Mouse (Mus musculus) heart, embryonic 15.5 days (tissue): ENCODE measurements around the gene Osgin1. TPM values are rescaled to one million over a fixed set of nuclear protein-coding genes. Genes with fewer than 3 reads are reported as not detected.

Experiments used
- ATAC-seq: fragments of 200-750 bp; cut with Nextera tagmentation; replicated peaks from 2 replicates; pipeline ENCODE4 v1.8.0; 2017; ENCODE audit warnings: low read depth, moderate TSS enrichment; ENCODE audit not compliant: insufficient number of reproducible peaks, insufficient read depth, low FRiP score
- H3K27ac ChIP-seq: fragments of 300-500 bp; sonication (generic); 2 replicates; pipeline ENCODE4 v1.5.1; 2015; ENCODE audit warnings: mild to moderate bottlenecking, inconsistent platforms
- H3K27me3 ChIP-seq: fragments of 300-500 bp; sonication (generic); 2 replicates; pipeline ENCODE4 v1.6.1; 2015; ENCODE audit warnings: inconsistent platforms
- H3K36me3 ChIP-seq: fragments of 300-500 bp; sonication (generic); 2 replicates; pipeline ENCODE4 v1.6.1; 2015; ENCODE audit warnings: mild to moderate bottlenecking, inconsistent platforms
- H3K4me1 ChIP-seq: fragments of 300-500 bp; sonication (generic); replicated peaks from 2 replicates; pipeline ENCODE4 v1.6.1; 2015; ENCODE audit warnings: inconsistent platforms
- H3K4me2 ChIP-seq: fragments of 300-500 bp; sonication (generic); 2 replicates; pipeline ENCODE4 v1.6.1; 2015; ENCODE audit warnings: inconsistent platforms, mild to moderate bottlenecking, moderate library complexity
- H3K4me3 ChIP-seq: fragments of 300-500 bp; sonication (generic); 2 replicates; pipeline ENCODE4 v1.5.1; 2015; ENCODE audit warnings: mild to moderate bottlenecking, inconsistent platforms
- H3K9ac ChIP-seq: fragments of 300-500 bp; sonication (generic); 2 replicates; pipeline ENCODE4 v1.6.1; 2015; ENCODE audit warnings: mild to moderate bottlenecking, inconsistent platforms
- H3K9me3 ChIP-seq: fragments of 300-500 bp; sonication (generic); replicated peaks from 2 replicates; pipeline ENCODE4 v1.6.1; 2016; ENCODE audit warnings: inconsistent platforms
- WGBS: fragments of 180-500 bp; shearing (Covaris S2); methylation state at CpG from one replicate; pipeline ENCODE4 v1.1.7; 2015; ENCODE audit warnings: mixed read lengths; 5-methylcytosine and 5-hydroxymethylcytosine counted together
- polyA plus RNA-seq: library from polyadenylated mRNA; unstranded; fragments of >200 nt; fragmentation: Nextera tagmentation; extraction: Ambion mirVana; gene quantifications from 2 replicates; pipeline ENCODE4 v1.2.1, GENCODE M21; 2015

The Osgin1 gene
- 0.67 and 1.4 TPM in 2 replicates for polyA plus RNA-seq

DNA sequence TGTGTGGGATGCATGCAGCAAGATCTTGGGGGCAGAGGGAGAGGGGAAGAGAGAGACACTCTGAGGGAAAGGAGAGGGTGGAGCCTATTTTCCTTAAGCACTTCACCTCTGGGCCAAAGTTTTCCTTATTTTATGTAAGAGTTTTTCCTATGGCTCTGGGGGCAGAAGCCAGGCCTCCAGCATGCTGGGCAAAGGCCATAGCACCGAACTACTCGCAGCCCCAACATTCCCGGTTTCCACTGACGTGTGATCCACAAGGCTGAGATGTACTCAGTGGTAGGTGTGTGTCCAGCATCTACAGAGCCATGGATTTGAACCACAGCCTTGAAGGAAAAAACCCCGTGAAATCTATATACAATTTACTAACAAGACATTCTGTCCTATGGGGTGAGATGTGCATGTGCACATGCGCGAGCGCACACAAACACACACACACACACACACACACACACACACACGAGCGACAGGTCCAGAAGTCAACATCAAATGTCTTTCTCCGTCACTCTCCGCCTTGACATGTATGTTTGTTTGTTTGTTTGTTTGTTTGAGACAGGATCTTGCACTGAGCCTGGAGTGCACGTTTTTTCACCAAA is at the start of gene Osgin1:
Gene Osgin1 (plus strand): TSS at position 543 of the 593 bp plus-strand sequence.
- H3K9me3 ChIP-seq: no peaks in the 10 kb centered on the region
- H3K4me2 ChIP-seq: no peak within 1 kb of the TSS
- H3K36me3 ChIP-seq: no peaks in the 10 kb centered on the region
- H3K9ac ChIP-seq: no peak within 1 kb of the TSS
- H3K4me1 ChIP-seq: peaks cover 19% of the 10 kb centered on the region
- no peak within 1 kb of the TSS for H3K4me3 ChIP-seq
- no peak within 1 kb of the TSS for H3K27ac ChIP-seq
- WGBS: 89% methylated on average over 13 of the region's 13 CpGs
- H3K27me3 ChIP-seq: no peaks in the 10 kb centered on the region; the same call in 1 of the 2 replicates
- no peak for ATAC-seq

DNA sequence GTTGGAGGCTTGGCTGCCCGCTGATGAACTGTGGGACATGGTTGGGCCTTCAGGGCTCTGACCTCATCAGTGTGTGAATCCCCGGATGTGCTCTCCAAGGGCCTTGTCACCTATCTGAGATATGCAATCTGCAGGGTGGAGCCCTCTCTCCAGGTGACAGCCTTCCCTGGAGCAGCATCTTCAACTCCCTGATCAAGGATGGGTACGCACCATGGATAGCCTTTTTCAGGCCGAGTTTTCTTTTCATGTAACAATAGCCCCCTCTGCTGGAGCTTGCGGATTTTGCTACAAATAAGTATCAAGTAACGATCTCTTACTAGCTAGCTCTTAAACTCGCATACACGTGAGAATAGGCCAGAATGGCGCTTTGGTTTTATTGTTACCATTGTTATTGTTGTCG is 49.4 kb upstream of the Osgin1 start:
- no peak overlapping the region for H3K4me3 ChIP-seq
- H3K4me1 ChIP-seq: no peaks in the 10 kb centered on the region
- H3K27ac ChIP-seq: no peak overlapping the region
- no peaks in the 10 kb centered on the region for H3K36me3 ChIP-seq
- H3K9me3 ChIP-seq: no peaks in the 10 kb centered on the region
- no peak overlapping the region for H3K4me2 ChIP-seq
- H3K27me3 ChIP-seq: 0 out of 2 replicates have a peak, but pooled peaks cover 3% of the 10 kb centered on the region
- no peak for ATAC-seq
- 19% methylated on average over 10 of the region's 10 CpGs for WGBS
- H3K9ac ChIP-seq: no peak overlapping the region

DNA sequence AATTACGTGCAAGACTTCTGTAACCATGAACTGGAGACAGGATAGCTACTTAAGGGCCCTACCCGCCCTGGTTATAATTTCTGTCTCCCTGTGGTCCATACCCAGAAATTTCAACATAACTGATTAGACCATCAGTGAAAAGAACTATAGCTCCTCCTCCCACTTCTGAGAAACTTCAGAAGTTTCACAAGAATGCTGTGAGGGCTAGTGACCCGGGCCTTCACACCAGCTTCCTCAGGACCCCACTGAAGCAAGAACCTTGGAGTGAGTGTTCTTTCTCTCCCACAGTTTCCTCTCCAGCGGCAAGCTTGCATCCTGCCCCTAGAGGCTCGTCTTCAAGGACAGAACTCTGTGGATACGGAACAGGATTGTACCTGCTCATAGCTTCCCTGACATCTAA is 48.1 kb upstream of the Osgin1 start:
- WGBS: 67% methylated on average over 6 of the region's 6 CpGs
- Histone ChIP-seq H3K27ac (no peak overlapping the region), H3K9ac (no peak overlapping the region), H3K4me2 (no peak overlapping the region), H3K27me3 (0 out of 2 replicates have a peak, but pooled peaks cover 3% of the 10 kb centered on the region), H3K4me1 (no peaks in the 10 kb centered on the region), H3K4me3 (no peak overlapping the region), H3K36me3 (no peaks in the 10 kb centered on the region), H3K9me3 (no peaks in the 10 kb centered on the region)
- ATAC-seq: no peak

DNA sequence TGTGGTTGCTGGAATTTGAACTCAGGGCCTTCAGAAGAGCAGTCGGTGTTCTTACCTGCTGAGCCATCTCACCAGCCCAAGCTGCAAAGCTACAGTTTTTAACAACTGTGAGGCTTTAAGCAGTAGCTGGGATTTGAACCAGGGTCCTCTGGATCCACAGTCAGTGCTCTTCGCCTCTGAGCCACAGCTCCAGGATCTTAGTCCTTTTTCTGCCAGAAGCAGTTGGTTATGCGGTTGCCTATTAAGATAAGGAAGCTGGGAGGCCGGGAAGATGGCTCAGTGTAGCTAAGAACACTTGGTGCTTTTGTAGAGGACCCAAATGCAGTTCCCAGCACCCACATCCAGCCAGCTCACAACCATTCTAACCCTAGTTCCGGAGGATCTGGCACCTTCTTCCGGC is 46.9 kb upstream of the Osgin1 start:
- H3K4me3 ChIP-seq: no peak overlapping the region
- no peak overlapping the region for H3K9ac ChIP-seq
- H3K4me2 ChIP-seq: no peak overlapping the region
- ATAC-seq: no peak
- H3K27ac ChIP-seq: no peak overlapping the region
- 69% methylated on average over 6 of the region's 6 CpGs for WGBS
- no peaks in the 10 kb centered on the region for H3K9me3 ChIP-seq
- H3K27me3 ChIP-seq: 0 out of 2 replicates have a peak, but pooled peaks cover 3% of the 10 kb centered on the region
- H3K36me3 ChIP-seq: no peaks in the 10 kb centered on the region
- no peaks in the 10 kb centered on the region for H3K4me1 ChIP-seq

DNA sequence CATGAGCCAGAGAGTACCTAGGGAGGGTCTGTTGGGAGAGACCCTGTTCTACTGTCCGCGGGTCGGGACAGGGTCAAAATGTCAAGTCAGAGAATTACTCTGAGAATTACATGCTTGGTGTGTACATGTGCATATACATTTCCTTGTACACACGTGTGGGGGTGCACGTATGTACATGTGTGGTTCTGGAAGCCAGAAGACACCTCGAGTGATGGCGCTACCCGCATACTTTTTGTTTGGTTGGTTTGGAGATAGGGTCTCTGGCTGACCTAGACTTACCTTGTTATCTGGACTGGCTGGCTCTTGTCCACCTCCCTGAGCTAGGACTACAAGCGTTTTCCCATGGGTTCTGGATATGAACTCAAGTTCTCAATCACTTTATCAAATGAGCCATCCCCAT is 39.8 kb upstream of the Osgin1 start:
- H3K27me3 ChIP-seq: no peaks in the 10 kb centered on the region
- H3K4me2 ChIP-seq: peak overlapping the region; percentile 99
- no peaks in the 10 kb centered on the region for H3K36me3 ChIP-seq
- H3K27ac ChIP-seq: peak overlapping the region; percentile 94
- ATAC-seq: 0 out of 2 replicates have a peak, but pooled peaks have one; percentile 1
- no peaks in the 10 kb centered on the region for H3K9me3 ChIP-seq
- peaks cover 19% of the 10 kb centered on the region for H3K4me1 ChIP-seq
- H3K9ac ChIP-seq: peak overlapping the region; percentile 56
- WGBS: 65% methylated on average over 9 of the region's 9 CpGs
- H3K4me3 ChIP-seq: peak overlapping the region; percentile 94

DNA sequence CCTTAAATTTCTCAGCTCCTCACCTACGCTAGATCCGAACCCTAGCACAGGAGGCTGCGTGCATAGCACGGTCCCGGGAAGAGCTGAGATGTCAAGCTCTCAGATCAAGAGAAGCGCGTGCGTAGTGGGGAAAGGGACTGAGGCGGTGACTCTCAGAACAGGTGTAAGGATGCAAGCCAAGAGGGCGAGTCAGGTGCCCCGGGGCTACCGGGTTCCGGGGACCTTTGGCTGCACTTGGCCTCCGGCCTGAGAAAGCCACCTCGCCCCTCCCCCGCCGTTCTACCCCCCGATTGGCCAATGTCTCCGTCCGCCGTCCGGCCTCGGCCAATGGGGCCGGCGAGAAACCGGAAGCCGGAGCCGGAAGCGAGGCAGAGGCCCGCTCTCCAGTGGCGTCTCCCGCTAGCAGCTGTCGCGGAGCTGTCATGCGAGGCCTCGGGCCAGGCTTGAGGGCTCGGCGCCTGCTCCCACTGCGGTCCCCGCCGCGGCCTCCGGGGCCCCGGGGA is 39.3 kb upstream of the Osgin1 start, which contains the start of gene Mlycd:
Gene Mlycd (plus strand): TSS at position 355 of the 503 bp plus-strand sequence.
- no peaks in the 10 kb centered on the region for H3K36me3 ChIP-seq
- no peaks in the 10 kb centered on the region for H3K9me3 ChIP-seq
- peak within 1 kb of the TSS; percentile 94 for H3K27ac ChIP-seq
- WGBS: 1% methylated on average over 44 of the region's 44 CpGs
- peak within 1 kb of the TSS; percentile 94 for H3K4me3 ChIP-seq
- peak within 1 kb of the TSS; percentile 89 for H3K9ac ChIP-seq
- peaks cover 24% of the 10 kb centered on the region for H3K4me1 ChIP-seq
- peak within 1 kb of the TSS; percentile 99 for H3K4me2 ChIP-seq
- H3K27me3 ChIP-seq: no peaks in the 10 kb centered on the region
- ATAC-seq: peak; percentile 93

DNA sequence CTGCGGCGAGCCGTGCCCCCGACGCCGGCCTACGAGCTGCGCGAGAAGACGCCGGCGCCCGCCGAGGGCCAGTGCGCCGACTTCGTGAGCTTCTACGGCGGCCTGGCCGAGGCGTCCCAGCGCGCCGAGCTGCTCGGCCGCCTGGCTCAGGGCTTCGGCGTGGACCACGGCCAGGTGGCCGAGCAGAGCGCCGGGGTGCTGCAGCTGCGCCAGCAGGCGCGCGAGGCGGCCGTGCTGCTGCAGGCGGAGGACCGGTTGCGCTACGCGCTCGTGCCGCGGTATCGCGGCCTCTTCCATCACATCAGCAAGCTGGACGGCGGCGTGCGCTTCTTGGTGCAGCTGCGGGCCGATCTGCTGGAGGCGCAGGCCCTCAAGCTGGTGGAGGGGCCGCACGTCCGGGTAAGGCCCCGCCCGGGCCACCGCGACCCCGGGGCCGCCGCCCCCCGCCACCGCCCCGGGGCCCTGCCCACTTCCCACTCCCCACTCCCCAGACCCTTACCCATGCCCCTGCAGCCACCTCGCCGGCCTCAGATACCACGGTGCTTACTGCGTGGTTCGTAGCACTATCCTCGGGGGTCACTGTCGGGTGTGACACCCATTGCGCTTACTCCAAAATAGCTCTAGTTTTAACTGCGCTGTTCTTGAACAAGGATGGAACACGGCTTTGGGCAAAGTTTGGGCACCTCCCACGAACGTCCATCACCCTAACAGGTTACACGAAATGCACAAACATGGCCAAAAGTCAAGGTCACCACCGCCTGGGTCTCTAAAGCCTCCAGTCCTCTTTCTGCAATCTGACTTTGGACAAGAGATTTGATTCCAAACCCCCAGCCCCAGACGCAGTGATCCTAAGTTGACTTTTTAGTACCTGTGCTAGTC is 38.6 kb upstream of the Osgin1 start:
- peak overlapping the region; percentile 89 for H3K9ac ChIP-seq
- ATAC-seq: peak; percentile 42
- no peaks in the 10 kb centered on the region for H3K9me3 ChIP-seq
- peak overlapping the region; percentile 99 for H3K4me2 ChIP-seq
- peaks cover 28% of the 10 kb centered on the region for H3K4me1 ChIP-seq
- no peaks in the 10 kb centered on the region for H3K36me3 ChIP-seq
- peak overlapping the region; percentile 94 for H3K27ac ChIP-seq
- H3K27me3 ChIP-seq: no peaks in the 10 kb centered on the region
- 4% methylated on average over 69 of the region's 83 CpGs for WGBS
- peak overlapping the region; percentile 94 for H3K4me3 ChIP-seq

DNA sequence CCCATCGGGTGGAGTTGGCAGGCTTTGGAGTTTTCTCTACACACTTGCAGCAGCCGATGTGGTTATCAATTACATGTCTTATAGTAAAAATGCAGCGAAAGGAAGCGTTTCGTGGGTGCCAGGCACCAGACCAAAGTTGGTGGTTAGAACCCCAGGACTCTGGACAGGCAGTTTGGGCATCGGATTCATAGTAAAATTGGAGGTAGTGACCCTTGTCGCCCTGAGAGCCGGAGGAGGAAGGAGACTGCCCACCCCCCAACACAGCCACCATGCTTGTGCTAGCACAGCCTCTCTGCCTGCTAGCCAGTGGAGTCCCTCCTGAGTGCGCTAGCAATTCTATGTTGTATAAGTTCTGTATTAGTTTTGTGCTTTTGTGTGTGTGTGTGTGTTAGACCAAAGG is 35.4 kb upstream of the Osgin1 start:
- WGBS: 85% methylated on average over 9 of the region's 9 CpGs
- H3K9ac ChIP-seq: no peak overlapping the region

DNA sequence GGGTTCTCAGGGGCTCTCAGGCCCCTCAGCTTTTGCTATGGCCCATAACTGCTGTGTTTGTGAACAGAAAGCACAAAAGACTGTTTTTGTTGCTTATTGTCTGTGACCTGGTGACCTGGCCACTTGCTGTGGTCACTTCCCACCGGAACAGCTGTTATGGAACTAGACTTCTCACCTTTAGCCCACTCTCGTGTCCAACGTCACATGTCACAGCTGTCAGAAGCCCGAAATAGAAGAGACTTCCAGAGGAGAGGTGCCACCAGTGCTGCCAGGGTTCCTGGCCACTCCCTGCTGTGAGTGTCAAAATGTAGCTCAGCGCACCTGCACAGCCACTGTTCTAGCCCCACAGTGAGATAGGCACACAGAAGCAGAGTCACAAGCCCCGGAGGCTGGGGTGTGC is 34.7 kb upstream of the Osgin1 start:
- Histone ChIP-seq H3K9me3 (no peaks in the 10 kb centered on the region), H3K4me1 (peaks cover 25% of the 10 kb centered on the region), H3K36me3 (peaks cover 5% of the 10 kb centered on the region; the same call in 1 of the 2 replicates), H3K4me2 (no peak overlapping the region), H3K4me3 (no peak overlapping the region), H3K27ac (peak overlapping the region; percentile 12), H3K27me3 (no peaks in the 10 kb centered on the region), H3K9ac (no peak overlapping the region)
- no peak for ATAC-seq
- 45% methylated on average over 6 of the region's 6 CpGs for WGBS

More for the DNA sequence above, 35.4 kb upstream of the Osgin1 start:
- no peaks in the 10 kb centered on the region for H3K9me3 ChIP-seq
- H3K36me3 ChIP-seq: peaks cover 4% of the 10 kb centered on the region; the same call in 1 of the 2 replicates
- H3K4me3 ChIP-seq: no peak overlapping the region
- no peak overlapping the region for H3K27ac ChIP-seq
- no peaks in the 10 kb centered on the region for H3K27me3 ChIP-seq
- H3K4me2 ChIP-seq: no peak overlapping the region
- H3K4me1 ChIP-seq: peaks cover 28% of the 10 kb centered on the region
- ATAC-seq: no peak

DNA sequence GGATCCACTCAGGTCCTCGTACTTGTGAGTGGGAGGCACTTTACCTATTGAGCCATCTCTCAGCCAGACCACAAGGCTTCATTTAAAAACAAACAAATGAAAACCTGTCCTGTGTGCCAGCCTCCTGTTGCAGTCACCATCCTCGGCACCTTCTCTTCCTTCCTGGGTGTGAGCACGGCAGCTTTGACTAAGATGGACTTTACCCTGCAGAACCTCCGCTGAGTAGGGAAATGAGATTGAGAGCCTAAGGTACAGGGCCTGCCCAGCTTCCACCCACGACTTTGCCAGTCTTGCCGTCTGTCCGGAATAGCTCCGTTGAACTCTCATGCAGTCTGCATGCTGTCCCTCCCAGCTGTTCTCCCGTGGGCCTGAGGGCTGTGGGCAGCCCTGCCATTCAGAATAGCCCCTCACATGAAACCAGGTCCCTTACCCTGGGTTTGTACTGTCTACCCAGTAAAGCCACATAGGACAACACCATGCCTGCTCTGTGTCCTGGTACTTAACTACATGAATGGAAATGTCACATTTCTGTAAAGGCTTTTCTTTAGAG is 33.7 kb upstream of the Osgin1 start:
- Histone ChIP-seq H3K27ac (no peak overlapping the region), H3K27me3 (no peaks in the 10 kb centered on the region), H3K9ac (no peak overlapping the region), H3K4me1 (peaks cover 23% of the 10 kb centered on the region), H3K4me3 (no peak overlapping the region), H3K36me3 (peaks cover 12% of the 10 kb centered on the region), H3K9me3 (no peaks in the 10 kb centered on the region), H3K4me2 (no peak overlapping the region)
- WGBS: 81% methylated on average over 9 of the region's 9 CpGs
- no peak for ATAC-seq

DNA sequence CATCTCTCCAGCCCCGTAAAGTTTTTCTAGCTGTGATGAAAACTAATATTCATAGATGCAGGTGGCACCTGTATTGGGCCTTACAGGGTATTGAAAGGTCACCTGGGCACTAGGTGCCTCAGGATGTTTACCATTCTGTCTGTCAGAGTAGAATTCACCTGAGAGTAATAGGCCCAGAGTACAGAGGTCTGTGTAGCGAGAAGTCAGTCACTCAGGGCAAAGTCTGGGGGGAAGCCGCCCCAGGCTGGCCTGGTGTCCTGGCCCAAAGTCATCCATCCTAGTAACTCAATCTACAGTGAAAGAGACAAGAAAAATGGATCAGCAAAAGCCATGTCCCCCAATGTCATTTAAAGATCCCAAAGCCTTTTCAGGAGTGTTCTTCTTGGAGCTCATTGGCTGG is 33.0 kb upstream of the Osgin1 start:
- peaks cover 12% of the 10 kb centered on the region for H3K36me3 ChIP-seq

More for the DNA sequence above, 33.0 kb upstream of the Osgin1 start:
- ATAC-seq: no peak
- no peaks in the 10 kb centered on the region for H3K27me3 ChIP-seq
- 82% methylated on average over 3 of the region's 3 CpGs for WGBS
- H3K4me1 ChIP-seq: peaks cover 17% of the 10 kb centered on the region
- H3K27ac ChIP-seq: no peak overlapping the region
- H3K9ac ChIP-seq: no peak overlapping the region
- no peak overlapping the region for H3K4me3 ChIP-seq
- no peaks in the 10 kb centered on the region for H3K9me3 ChIP-seq
- H3K4me2 ChIP-seq: no peak overlapping the region
